Mouse (Mus musculus): ENCODE measurements around the gene Tubb5.

- TF ChIP-seq CTCF (conservative IDR thresholded peaks at IDR 0.05; ENCODE audit: insufficient read depth, insufficient read length, low read depth, low read length) (no peak), POLR2A (IDR thresholded peaks at IDR 0.05; ENCODE audit: low read depth, low read length) (no peak)
Observed at GRCm38 (mm10) chr17:35812307-35812706, 25.8 kb downstream of the Tubb5 start.
